Mouse (Mus musculus) MEL (cell line): ENCODE measurements at regions not wholly inside any gene's neighbourhood (a gene's known extent, or its start where the extent isn't known, plus 50 kb on each side); places are given as distances from the start of the nearest gene placed in this dataset.

ENCODE experiments used
- DNase-seq: peaks from one replicate; pipeline ENCODE4 v3.0.0; 2011; ENCODE audit warnings: low read depth, low spot score
- H3K27ac ChIP-seq: 2 replicates; pipeline ENCODE4 v1.5.1; 2012; ENCODE audit warnings: low read depth, mild to moderate bottlenecking, control low read depth, low read length, moderate library complexity; ENCODE audit not compliant: control insufficient read depth
- H3K27me3 ChIP-seq, 2 experiments: fragments of 150-350 bp in 1 of 2; sonication (generic) in 1 of 2; 2 replicates each; pipeline ENCODE4 v1.6.1; 2012; ENCODE audit warnings: low read length in 2 of 2, mild to moderate bottlenecking in 2 of 2, improper control_type of control experiment in 1 of 2, moderate library complexity in 1 of 2; ENCODE audit not compliant: insufficient read depth in 2 of 2, control insufficient read depth in 1 of 2
- H3K36me3 ChIP-seq, 2 experiments: 2 replicates each; pipeline ENCODE4 v1.6.1; 2012 to 2014; ENCODE audit warnings: low read length in 2 of 2, improper control_type of control experiment in 1 of 2, inconsistent platforms in 1 of 2, mild to moderate bottlenecking in 1 of 2; ENCODE audit not compliant: insufficient read depth in 2 of 2, control insufficient read depth in 1 of 2
- H3K4me1 ChIP-seq, 2 experiments: fragments of 150-350 bp in 1 of 2; sonication (generic) in 1 of 2; 2 replicates each; pipeline ENCODE4 v1.6.1; 2012; ENCODE audit warnings: low read length in 2 of 2, improper control_type of control experiment in 1 of 2, mild to moderate bottlenecking in 1 of 2; ENCODE audit not compliant: insufficient read depth in 2 of 2, control insufficient read depth in 1 of 2
- H3K4me3 ChIP-seq, 2 experiments: fragments of 150-350 bp in 1 of 2; sonication (generic) in 1 of 2; 2 replicates each; pipeline ENCODE4 v1.5.1; 2012; ENCODE audit warnings: low read depth in 2 of 2, low read length in 2 of 2, mild to moderate bottlenecking in 2 of 2, moderate library complexity in 2 of 2, control low read depth in 1 of 2, improper control_type of control experiment in 1 of 2; ENCODE audit not compliant: control insufficient read depth in 1 of 2, insufficient read depth in 1 of 2
- H3K79me2 ChIP-seq: 2 replicates; pipeline ENCODE4 v1.6.1; 2012; ENCODE audit warnings: mild to moderate bottlenecking, low read length, moderate library complexity; ENCODE audit not compliant: control insufficient read depth, poor library complexity, insufficient read depth
- H3K9ac ChIP-seq: 2 replicates; pipeline ENCODE4 v1.6.1; 2012; ENCODE audit warnings: low read depth, mild to moderate bottlenecking, control low read depth, low read length, moderate library complexity; ENCODE audit not compliant: control insufficient read depth, poor library complexity, severe bottlenecking
- H3K9me3 ChIP-seq: fragments of 150-350 bp; sonication (generic); replicated peaks from 2 replicates; pipeline ENCODE4 v1.6.1; 2012; ENCODE audit warnings: mild to moderate bottlenecking, low read length, improper control_type of control experiment, moderate library complexity; ENCODE audit not compliant: insufficient read depth
- BHLHE40 ChIP-seq: IDR thresholded peaks from 2 replicates; pipeline ENCODE4 v1.6.1; 2012; ENCODE audit warnings: low read depth, mild to moderate bottlenecking, inconsistent platforms, low read length, improper control_type of control experiment, borderline replicate concordance
- CHD1 ChIP-seq: IDR thresholded peaks from 2 replicates; pipeline ENCODE4 v1.6.1; 2012; ENCODE audit warnings: low read depth, mild to moderate bottlenecking, inconsistent platforms, low read length, improper control_type of control experiment
- CTCF ChIP-seq, 3 experiments: IDR thresholded peaks in 2 of 3; conservative IDR thresholded peaks in 1 of 3; 2 replicates each; pipeline ENCODE4 v1.5.1; 2011 to 2012; ENCODE audit warnings: low read length in 3 of 3, low read depth in 2 of 3, mild to moderate bottlenecking in 2 of 3, improper control_type of control experiment in 1 of 3, inconsistent platforms in 1 of 3, mixed read lengths in 1 of 3, moderate library complexity in 1 of 3; ENCODE audit not compliant: control insufficient read depth in 1 of 3, insufficient read depth in 1 of 3, poor library complexity in 1 of 3, severe bottlenecking in 1 of 3
- ELF1 ChIP-seq: IDR thresholded peaks from 2 replicates; pipeline ENCODE4 v1.6.1; 2014; ENCODE audit warnings: low read depth, mild to moderate bottlenecking, inconsistent platforms, low read length, improper control_type of control experiment, moderate library complexity
- EP300 ChIP-seq, 2 experiments: IDR thresholded peaks; 2 replicates each; pipeline ENCODE4 v1.6.1; 2011; ENCODE audit warnings: improper control_type of control experiment in 2 of 2, low read length in 2 of 2, low read depth in 1 of 2, mild to moderate bottlenecking in 1 of 2
- GABPA ChIP-seq: IDR thresholded peaks from 2 replicates; pipeline ENCODE4 v1.6.1; 2012; ENCODE audit warnings: low read depth, mild to moderate bottlenecking, inconsistent platforms, low read length, improper control_type of control experiment, moderate library complexity
- JUND ChIP-seq: IDR thresholded peaks from 2 replicates; pipeline ENCODE4 v1.6.1; 2011; ENCODE audit warnings: low read depth, mild to moderate bottlenecking, improper control_type of control experiment, low read length
- MAFK ChIP-seq: IDR thresholded peaks from 2 replicates; pipeline ENCODE4 v1.6.1; 2011; ENCODE audit warnings: low read depth, mild to moderate bottlenecking, low read length, improper control_type of control experiment, borderline replicate concordance
- MEF2A ChIP-seq: IDR thresholded peaks from 2 replicates; pipeline ENCODE4 v1.6.1; 2014; ENCODE audit warnings: low read depth, mild to moderate bottlenecking, inconsistent platforms, low read length, improper control_type of control experiment; ENCODE audit not compliant: poor library complexity, insufficient replicate concordance, severe bottlenecking; ENCODE audit errors: extremely low read depth
- NELFE ChIP-seq: IDR thresholded peaks from 2 replicates; pipeline ENCODE4 v1.6.1; 2011; ENCODE audit warnings: low read depth, low read length, improper control_type of control experiment
- POLR2AphosphoS2 ChIP-seq: IDR thresholded peaks from 2 replicates; pipeline ENCODE4 v1.6.1; 2011; ENCODE audit warnings: low read length, improper control_type of control experiment
- POLR2AphosphoS5 ChIP-seq: IDR thresholded peaks from 2 replicates; pipeline ENCODE4 v1.6.1; 2012; ENCODE audit warnings: low read depth, borderline replicate concordance, mild to moderate bottlenecking, inconsistent platforms, low read length, moderate library complexity, mixed read lengths
- RAD21 ChIP-seq: IDR thresholded peaks from 2 replicates; pipeline ENCODE4 v1.6.1; 2011; ENCODE audit warnings: mild to moderate bottlenecking, low read depth, low read length, improper control_type of control experiment
- TBP ChIP-seq: IDR thresholded peaks from 2 replicates; pipeline ENCODE4 v1.8.0; 2011; ENCODE audit warnings: low read depth, low read length, improper control_type of control experiment
- TCF12 ChIP-seq: IDR thresholded peaks from 2 replicates; pipeline ENCODE4 v1.6.1; 2014; ENCODE audit warnings: low read depth, mild to moderate bottlenecking, inconsistent platforms, low read length, improper control_type of control experiment, moderate library complexity
- USF1 ChIP-seq: IDR thresholded peaks from 2 replicates; pipeline ENCODE4 v1.6.1; 2014; ENCODE audit warnings: low read depth, mild to moderate bottlenecking, inconsistent platforms, low read length, improper control_type of control experiment, moderate library complexity
- USF2 ChIP-seq, 2 experiments: IDR thresholded peaks; 2 replicates each; pipeline ENCODE4 v1.6.1; 2011 to 2012; ENCODE audit warnings: improper control_type of control experiment in 2 of 2, low read length in 2 of 2, borderline replicate concordance in 1 of 2, inconsistent platforms in 1 of 2, low read depth in 1 of 2, mild to moderate bottlenecking in 1 of 2; ENCODE audit not compliant: insufficient read depth in 1 of 2
- ZC3H11A ChIP-seq: IDR thresholded peaks from 2 replicates; pipeline ENCODE4 v1.6.1; 2012; ENCODE audit warnings: low read depth, mild to moderate bottlenecking, inconsistent platforms, low read length, improper control_type of control experiment
- ZKSCAN1 ChIP-seq: IDR thresholded peaks from 2 replicates; pipeline ENCODE4 v1.6.1; 2012; ENCODE audit warnings: low read depth, mild to moderate bottlenecking, inconsistent platforms, low read length, improper control_type of control experiment, moderate library complexity

DNA sequence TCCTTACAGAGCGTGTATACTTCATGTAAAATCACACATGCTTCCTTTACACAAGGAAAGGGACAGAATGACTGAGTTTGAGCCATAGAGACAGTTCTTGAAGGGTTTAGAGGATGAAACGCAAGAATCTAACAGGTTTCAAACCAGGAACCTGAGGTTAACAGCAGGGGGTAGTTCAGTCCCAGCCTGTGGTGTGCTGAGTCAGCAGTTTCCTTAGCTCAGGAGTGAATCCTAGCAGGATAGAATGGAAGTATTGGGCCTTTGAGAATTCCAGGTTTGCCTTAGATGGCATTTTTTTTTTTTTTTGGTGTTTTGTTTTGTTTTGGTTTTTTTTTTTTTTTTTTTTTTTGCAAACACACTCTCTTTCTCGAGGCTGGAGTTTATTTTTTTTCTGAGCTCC, 295.5 kb downstream of the Pmp22 start:
- H3K36me3 ChIP-seq: no peaks in the 10 kb centered on the region
- DNase-seq: no peak
- H3K4me3 ChIP-seq: no peak overlapping the region
- H3K27me3 ChIP-seq: no peaks in the 10 kb centered on the region
- no peaks in the 10 kb centered on the region for H3K79me2 ChIP-seq
- no peak overlapping the region for H3K9ac ChIP-seq
- H3K4me1 ChIP-seq: no peaks in the 10 kb centered on the region
- H3K27ac ChIP-seq: no peak overlapping the region
- H3K9me3 ChIP-seq: no peaks in the 10 kb centered on the region; the same call in 1 of the 2 replicates
- peak; percentile 58; the same call in 1 of the 2 replicates for TF ChIP-seq MAFK
- no peak for TF ChIP-seq ZKSCAN1
- TF ChIP-seq, all 39 proteins: peak for 1

DNA sequence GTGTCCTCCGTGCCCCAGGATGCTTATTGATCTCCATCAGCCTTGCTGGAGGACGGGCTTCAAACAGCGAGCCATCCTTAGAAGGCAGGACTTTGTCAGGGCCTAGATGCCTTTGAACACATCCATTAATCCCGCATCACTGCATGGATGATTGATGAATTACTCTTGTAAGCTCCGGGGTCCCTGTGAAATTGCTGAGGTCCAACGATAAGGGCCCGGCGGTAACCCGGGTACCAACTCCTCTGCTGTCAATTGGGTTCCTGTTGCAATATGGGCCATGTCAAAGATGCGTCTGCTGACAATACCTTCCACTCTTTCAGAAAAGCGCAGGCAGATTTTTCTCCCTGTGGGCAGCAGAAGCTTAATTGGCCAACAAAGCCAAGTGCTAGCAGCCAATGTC, 297.0 kb downstream of the Pmp22 start:
- Histone ChIP-seq H3K9me3 (no peaks in the 10 kb centered on the region; the same call in 1 of the 2 replicates), H3K36me3 (no peaks in the 10 kb centered on the region), H3K27me3 (no peaks in the 10 kb centered on the region), H3K27ac (no peak overlapping the region), H3K4me1 (no peaks in the 10 kb centered on the region), H3K4me3 (no peak overlapping the region), H3K9ac (no peak overlapping the region), H3K79me2 (no peaks in the 10 kb centered on the region)
- no peak for DNase-seq
- TF ChIP-seq ZC3H11A: no peak
- TF ChIP-seq CTCF (IDR thresholded peaks at IDR 0.05 in 2 of 3, conservative IDR thresholded peaks at IDR 0.05 in 1 of 3; ENCODE audit: control insufficient read depth in 1 of 3, insufficient read depth in 1 of 3, low read depth in 2 of 3, low read length in 3 of 3, poor library complexity in 1 of 3, severe bottlenecking in 1 of 3): no peak
- no peak for TF ChIP-seq NELFE
- TF ChIP-seq USF2 (IDR thresholded peaks at IDR 0.05; ENCODE audit: borderline replicate concordance in 1 of 2, insufficient read depth in 1 of 2, low read depth in 1 of 2, low read length in 2 of 2): no peak
- TF ChIP-seq USF1: no peak
- TF ChIP-seq TBP: no peak
- TF ChIP-seq MEF2A: no peak
- no peak for TF ChIP-seq JUND
- no peak for TF ChIP-seq GABPA
- TF ChIP-seq RAD21: no peak
- TF ChIP-seq MAFK: no peak
- TF ChIP-seq CHD1: no peak
- TF ChIP-seq, all 39 proteins: peak for 0

DNA sequence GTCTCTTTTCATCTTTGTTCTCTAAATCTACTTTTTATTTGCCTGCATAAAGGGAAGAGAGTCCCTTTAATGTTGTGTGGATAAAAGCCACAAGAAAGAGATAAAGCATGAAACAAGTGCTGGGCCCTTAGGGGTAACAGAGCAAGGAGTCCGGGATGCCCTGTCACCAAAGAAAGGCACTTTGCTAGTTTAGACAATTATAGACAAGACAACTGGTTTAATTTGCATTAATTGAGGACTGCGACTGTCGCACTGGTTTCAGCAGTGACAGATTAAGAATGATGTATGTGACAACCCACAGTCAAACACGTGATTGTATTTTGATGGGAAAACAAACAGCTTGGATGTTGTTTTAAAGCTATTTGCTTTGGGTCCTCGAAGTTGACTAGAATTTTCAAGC, 325.0 kb downstream of the Pmp22 start:
- Histone ChIP-seq H3K36me3 (no peaks in the 10 kb centered on the region), H3K9ac (no peak overlapping the region), H3K79me2 (no peaks in the 10 kb centered on the region), H3K4me3 (no peak overlapping the region), H3K4me1 (no peaks in the 10 kb centered on the region), H3K27me3 (no peaks in the 10 kb centered on the region), H3K27ac (no peak overlapping the region)
- DNase-seq: no peak
- TF ChIP-seq ELF1 (no peak), JUND (no peak), POLR2AphosphoS5 (no peak), ZC3H11A (no peak), BHLHE40 (no peak), CHD1 (no peak), USF2 (IDR thresholded peaks at IDR 0.05; ENCODE audit: borderline replicate concordance in 1 of 2, insufficient read depth in 1 of 2, low read depth in 1 of 2, low read length in 2 of 2) (no peak), EP300 (IDR thresholded peaks at IDR 0.05; ENCODE audit: low read depth in 1 of 2, low read length in 2 of 2) (no peak), TCF12 (no peak), POLR2AphosphoS2 (no peak), CTCF (IDR thresholded peaks at IDR 0.05 in 2 of 3, conservative IDR thresholded peaks at IDR 0.05 in 1 of 3; ENCODE audit: control insufficient read depth in 1 of 3, insufficient read depth in 1 of 3, low read depth in 2 of 3, low read length in 3 of 3, poor library complexity in 1 of 3, severe bottlenecking in 1 of 3) (no peak)
- TF ChIP-seq, all 39 proteins: peak for 0
- no peaks in the 10 kb centered on the region for H3K9me3 ChIP-seq
